Mouse (Mus musculus) lung, adult 2 months (tissue): ENCODE results near the gene Ttc34. TPM values are rescaled to one million over a fixed set of nuclear protein-coding genes. Genes with fewer than 3 reads are reported as not detected.
A peak's percentile ranks its signal among the peaks of the same experiment; 100 is the strongest.

Source experiments
- DNase-seq: peaks from one replicate; pipeline ENCODE4 v3.0.0; 2022
- H3K4me1 ChIP-seq: fragments of 200-500 bp; 2 replicates; pipeline ENCODE4 v1.6.1; 2011; ENCODE audit warnings: low read length; ENCODE audit not compliant: control insufficient read depth, insufficient read depth
- H3K4me3 ChIP-seq: fragments of 200-500 bp; replicated peaks from 2 replicates; pipeline ENCODE3; 2011; ENCODE audit warnings: low read depth, mild to moderate bottlenecking, control low read depth, low read length; ENCODE audit errors: extremely low read depth
- CTCF ChIP-seq: fragments of 200-500 bp; IDR thresholded peaks from 2 replicates; pipeline ENCODE4 v1.5.1; 2011; ENCODE audit warnings: mild to moderate bottlenecking, low read length, control low read depth; ENCODE audit not compliant: insufficient read depth
- POLR2A ChIP-seq: fragments of 200-500 bp; IDR thresholded peaks from 2 replicates; pipeline ENCODE4 v1.6.1; 2011; ENCODE audit warnings: low read depth, mild to moderate bottlenecking, control low read depth, low read length, borderline replicate concordance; ENCODE audit errors: extremely low read depth
- WGBS: fragments of 180-500 bp; shearing (Covaris S2); methylation state at CpG from one replicate; pipeline ENCODE4 v1.1.7; 2018; 5-methylcytosine and 5-hydroxymethylcytosine counted together
- polyA plus RNA-seq: library from polyadenylated mRNA; depleted of rRNA; stranded (reverse); fragments of >200 nt; gene quantifications from 2 replicates; pipeline ENCODE4 v1.2.3, GENCODE M21; 2012

The Ttc34 gene
- polyA plus RNA-seq, 1 experiment = 4.8 TPM

- Histone ChIP-seq H3K4me1 (peaks cover 4% of the 10 kb centered on the region; the same call in 1 of the 2 replicates), H3K4me3 (no peak overlapping the region)
- WGBS = 85% methylated on average over 7 of the region's 7 CpGs
- no peak for TF ChIP-seq POLR2A
- TF ChIP-seq CTCF = no peak
- DNase-seq = no peak
Measured at GRCm38 (mm10) chr4:154856882-154857281, 19.6 kb downstream of the Ttc34 start.

- DNase-seq = no peak
- TF ChIP-seq CTCF (no peak), POLR2A (no peak)
- 79% methylated on average over 10 of the region's 10 CpGs for WGBS
- Histone ChIP-seq H3K4me1 (peaks cover 4% of the 10 kb centered on the region; the same call in 1 of the 2 replicates), H3K4me3 (no peak overlapping the region)
Measured at GRCm38 (mm10) chr4:154857366-154858240, 20.3 kb downstream of the Ttc34 start.

- DNase-seq = no peak
- WGBS = 74% methylated on average over 3 of the region's 3 CpGs
- Histone ChIP-seq H3K4me1 (peaks cover 4% of the 10 kb centered on the region; the same call in 1 of the 2 replicates), H3K4me3 (no peak overlapping the region)
- TF ChIP-seq CTCF (no peak), POLR2A (no peak)
Measured at GRCm38 (mm10) chr4:154858601-154859000, 21.3 kb downstream of the Ttc34 start.

GRCm38 (mm10) chr4:154861967-154862366, 24.7 kb downstream of the Ttc34 start:
- TF ChIP-seq POLR2A = no peak
- no peak for TF ChIP-seq CTCF
- WGBS = 72% methylated on average over 5 of the region's 5 CpGs
- H3K4me3 ChIP-seq = no peak overlapping the region
- no peaks in the 10 kb centered on the region for H3K4me1 ChIP-seq
- no peak for DNase-seq

GRCm38 (mm10) chr4:154863436-154863935, 26.2 kb downstream of the Ttc34 start:
- no peaks in the 10 kb centered on the region for H3K4me1 ChIP-seq
- 78% methylated on average over 3 of the region's 3 CpGs for WGBS
- no peak for TF ChIP-seq POLR2A
- TF ChIP-seq CTCF = no peak
- no peak for DNase-seq
- no peak overlapping the region for H3K4me3 ChIP-seq

- TF ChIP-seq CTCF = peak; percentile 53; the same call in 1 of the 2 replicates
- TF ChIP-seq POLR2A = peak; percentile 46; the same call in 1 of the 2 replicates
- 2% methylated on average over 18 of the region's 18 CpGs for WGBS
- H3K4me1 ChIP-seq = no peaks in the 10 kb centered on the region
Measured at GRCm38 (mm10) chr4:154864271-154864771, 27.1 kb downstream of the Ttc34 start.

GRCm38 (mm10) chr4:154864961-154865760, 27.9 kb downstream of the Ttc34 start:
- TF ChIP-seq CTCF (no peak), POLR2A (no peak)
- H3K4me1 ChIP-seq = no peaks in the 10 kb centered on the region
- 80% methylated on average over 18 of the region's 18 CpGs for WGBS
- no peak for DNase-seq
- no peak overlapping the region for H3K4me3 ChIP-seq

More at GRCm38 (mm10) chr4:154864271-154864771, 27.1 kb downstream of the Ttc34 start:
- DNase-seq = peak; percentile 90
- peak overlapping the region; percentile 66 for H3K4me3 ChIP-seq

GRCm38 (mm10) chr4:154866391-154866790, 29.1 kb downstream of the Ttc34 start:
- 85% methylated on average over 5 of the region's 5 CpGs for WGBS
- no peak for DNase-seq
- no peak overlapping the region for H3K4me3 ChIP-seq
- TF ChIP-seq POLR2A = no peak
- TF ChIP-seq CTCF = no peak
- no peaks in the 10 kb centered on the region for H3K4me1 ChIP-seq

- 74% methylated on average over 6 of the region's 6 CpGs for WGBS
- TF ChIP-seq CTCF = no peak
- TF ChIP-seq POLR2A = no peak
- no peak for DNase-seq
- H3K4me3 ChIP-seq = no peak overlapping the region
- no peaks in the 10 kb centered on the region for H3K4me1 ChIP-seq
Measured at GRCm38 (mm10) chr4:154867257-154867656, 30.0 kb downstream of the Ttc34 start.
